ENCODE assay signal across 18 mouse cellular contexts in the genomic region with DNA sequence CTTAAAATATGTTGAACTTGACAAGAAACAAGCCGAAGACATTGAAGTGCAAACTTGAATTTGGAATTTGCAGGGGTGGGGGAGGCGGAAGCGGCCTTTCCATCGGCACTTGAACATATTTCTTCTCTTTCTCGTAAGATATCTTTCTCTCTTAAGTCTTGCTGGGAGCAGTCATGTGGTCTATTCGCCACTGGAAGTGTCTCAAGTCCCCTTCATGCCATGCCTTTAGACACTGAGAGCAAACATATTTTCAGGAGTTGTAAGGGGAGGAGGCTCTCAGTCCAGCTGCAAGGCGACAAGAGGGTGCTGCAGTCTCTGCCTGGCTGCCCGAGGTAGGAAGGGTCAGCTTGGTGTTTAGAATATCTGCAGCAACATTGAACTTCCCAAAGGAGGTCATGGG.
DNase-seq lines count a peak whose midpoint lies in the region; ATAC-seq lines count a peak whose summit lies in the region.
"Had no signal": no experiment of that assay in that cellular context is flagged by ENCODE, and none has a peak within 500 bp of the region (broad histone marks: within the 10 kb centered on the region; RNA-seq: fewer than 3 reads in every experiment).

No protein-coding gene starts in this region.

- peak overlapping the region; percentile 91 for H3K27ac ChIP-seq in lung, embryonic 16.5 days (ENCODE audit: low read length)
- H3K27ac ChIP-seq: embryonic facial prominence, embryonic 12.5 days; forebrain, embryonic 15.5 days; heart, adult 2 months; hindbrain, embryonic 14.5 days had no signal

- H3K27me3 ChIP-seq in lung, embryonic 16.5 days (ENCODE audit: control insufficient read depth, insufficient read depth, low read depth, low read length): no peaks in the 10 kb centered on the region
- H3K27me3 ChIP-seq: embryonic facial prominence, embryonic 12.5 days; forebrain, embryonic 15.5 days; heart, embryonic 12.5 days had no signal

- DNase-seq in adipocyte (ENCODE audit: low spot score): peak; percentile 12
- DNase-seq in lung, adult 18-20 months: peak; percentile 70 to 77
- DNase-seq in lung, postnatal 25 days (ENCODE audit: low spot score): peak; percentile 68
- DNase-seq in right cerebral cortex, adult 18-20 months: no peak
- DNase-seq in thymus, postnatal 14 days: no peak
- DNase-seq in embryo, embryonic 10 days (ENCODE audit: low spot score): no peak
- DNase-seq: adrenal gland, adult 8-10 months; cerebellum, adult 11 months; cerebellum, adult 8-10 months; cerebellum, postnatal 14 days; gastrocnemius, postnatal 10 days; heart, adult 2 months had no signal

- WGBS in lung, embryonic 16.5 days: 29% methylated on average over 8 of the region's 8 CpGs

- H3K4me2 ChIP-seq in lung, embryonic 16.5 days (ENCODE audit: low read depth, low read length): no peak overlapping the region
- H3K4me2 ChIP-seq: embryonic facial prominence, embryonic 12.5 days; forebrain, embryonic 15.5 days; heart, embryonic 12.5 days; hindbrain, embryonic 14.5 days had no signal

- no peaks in the 10 kb centered on the region for H3K9me3 ChIP-seq in lung, embryonic 16.5 days (ENCODE audit: control insufficient read depth, low read length)
- H3K9me3 ChIP-seq: embryonic facial prominence, embryonic 12.5 days; forebrain, embryonic 15.5 days; heart, embryonic 12.5 days; hindbrain, embryonic 10.5 days had no signal

- H3K4me1 ChIP-seq in lung, embryonic 16.5 days (replicated peaks; ENCODE audit: control insufficient read depth, insufficient read depth, low read length): peaks cover 54% of the 10 kb centered on the region

- H3K9ac ChIP-seq in lung, embryonic 16.5 days (ENCODE audit: low read length): no peak overlapping the region
- H3K9ac ChIP-seq: embryonic facial prominence, embryonic 12.5 days; forebrain, embryonic 15.5 days; heart, embryonic 12.5 days; hindbrain, embryonic 14.5 days had no signal

- H3K36me3 ChIP-seq in lung, embryonic 16.5 days (ENCODE audit: control insufficient read depth, insufficient read depth, low read length): no peaks in the 10 kb centered on the region
- H3K36me3 ChIP-seq: embryonic facial prominence, embryonic 12.5 days; forebrain, embryonic 15.5 days; heart, embryonic 12.5 days; hindbrain, embryonic 10.5 days had no signal

- ATAC-seq in lung, embryonic 16.5 days (ENCODE audit: low read depth): peak; percentile 81
- ATAC-seq: forebrain, embryonic 15.5 days had no signal

- no peak overlapping the region for H3K4me3 ChIP-seq in lung, embryonic 16.5 days (ENCODE audit: low read length)
- H3K4me3 ChIP-seq: embryonic facial prominence, embryonic 12.5 days; forebrain, embryonic 15.5 days; heart, adult 2 months; heart, embryonic 12.5 days; hindbrain, embryonic 10.5 days had no signal

Comparison
In these comparisons a context has a peak if more than half of its experiments do, and no peak if none do; other contexts are left out.
1. DNase-seq: peak in adipocyte (single experiment), lung, adult 18-20 months (2 of 2) and lung, postnatal 25 days (single experiment); none in right cerebral cortex, adult 18-20 months (single experiment), thymus, postnatal 14 days (single experiment) and embryo, embryonic 10 days (single experiment).